31 mouse cellular contexts compared by ENCODE assay signal in the genomic region with DNA sequence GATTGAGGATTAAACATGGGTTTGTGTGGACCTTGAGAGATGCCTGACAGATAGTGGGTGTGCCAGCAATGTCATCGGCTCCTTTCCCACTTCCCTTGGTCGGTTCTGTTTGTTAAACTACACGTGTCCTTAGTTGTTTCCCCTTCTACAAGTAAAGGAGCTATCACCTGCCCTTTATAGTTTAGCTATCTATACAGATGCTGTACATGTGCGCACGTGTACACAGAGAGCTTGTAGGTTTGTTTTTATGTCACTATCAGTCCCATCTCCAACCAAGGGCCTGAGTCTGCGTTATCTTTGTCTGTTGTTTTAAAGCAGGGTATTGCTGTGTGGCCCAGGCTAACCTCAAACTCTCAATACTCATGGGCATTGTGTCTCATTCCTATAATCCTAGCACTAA. TPM values are rescaled to one million over a fixed set of nuclear protein-coding genes. Genes with fewer than 3 reads are reported as not detected.
"Had no signal": no experiment of that assay in that cellular context is flagged by ENCODE, and none has a peak within 500 bp of the region (broad histone marks: within the 10 kb centered on the region; RNA-seq: fewer than 3 reads in every experiment).

No protein-coding gene starts in this region.

- ATAC-seq: lung, postnatal 0 days; midbrain, embryonic 13.5 days; midbrain, embryonic 15.5 days; midbrain, embryonic 16.5 days had no signal

- H3K36me3 ChIP-seq: limb, embryonic 10.5 days; limb, embryonic 12.5 days; limb, embryonic 13.5 days; liver, embryonic 13.5 days; liver, embryonic 15.5 days; lung, embryonic 15.5 days; midbrain, embryonic 12.5 days; midbrain, embryonic 15.5 days; neural tube, embryonic 12.5 days had no signal

- H3K9ac ChIP-seq: limb, embryonic 12.5 days; limb, embryonic 13.5 days; limb, embryonic 15.5 days; liver, embryonic 14.5 days; liver, embryonic 15.5 days; liver, postnatal 0 days; lung, embryonic 14.5 days; lung, embryonic 15.5 days; midbrain, embryonic 12.5 days; midbrain, embryonic 13.5 days; midbrain, embryonic 15.5 days; neural tube, embryonic 12.5 days had no signal

- H3K4me3 ChIP-seq: left cerebral cortex, adult 2 months; limb, embryonic 10.5 days; limb, embryonic 12.5 days; limb, embryonic 13.5 days; limb, embryonic 15.5 days; liver, embryonic 13.5 days; liver, embryonic 15.5 days; lung, embryonic 15.5 days; midbrain, embryonic 12.5 days; midbrain, embryonic 13.5 days; midbrain, embryonic 15.5 days; myocyte; neural tube, embryonic 12.5 days had no signal

- DNase-seq: left cerebral cortex, postnatal 4 days; liver, embryonic 13.5 days; lung, adult 18-20 months; lung, adult 2 months; lung, postnatal 10 days; lung, postnatal 36 days had no signal

- H3K4me2 ChIP-seq: limb, embryonic 12.5 days; limb, embryonic 13.5 days; limb, embryonic 15.5 days; liver, embryonic 11.5 days; liver, embryonic 13.5 days; liver, embryonic 15.5 days; lung, embryonic 14.5 days; lung, embryonic 15.5 days; midbrain, embryonic 12.5 days; midbrain, embryonic 13.5 days; midbrain, embryonic 15.5 days; neural tube, embryonic 12.5 days had no signal

- H3K9me3 ChIP-seq: limb, embryonic 10.5 days; limb, embryonic 12.5 days; limb, embryonic 15.5 days; liver, embryonic 13.5 days; liver, embryonic 15.5 days; lung, embryonic 15.5 days; megakaryocyte, embryonic 14.5 days; midbrain, embryonic 12.5 days; midbrain, embryonic 13.5 days; midbrain, embryonic 15.5 days; neural tube, embryonic 12.5 days had no signal

- H3K27ac ChIP-seq: left cerebral cortex, adult 2 months; limb, embryonic 10.5 days; limb, embryonic 12.5 days; limb, embryonic 13.5 days; limb, embryonic 15.5 days; liver, embryonic 13.5 days; liver, embryonic 14.5 days; liver, embryonic 15.5 days; lung, embryonic 15.5 days; macrophage; midbrain, embryonic 12.5 days; midbrain, embryonic 13.5 days; midbrain, embryonic 15.5 days; neural tube, embryonic 12.5 days had no signal

RNA-seq across cellular contexts. Expression of gene Myh7b, which starts 13.0 kb away (rescaled TPM):
- total RNA-seq: liver, adult 2 months; megakaryocyte progenitor cell, adult 5-6 weeks; megakaryocyte, adult 5-6 weeks; megakaryocyte-erythroid progenitor cell, adult 5-6 weeks; monocyte, adult 5-6 weeks had no signal
- polyA plus RNA-seq: liver, adult 2 months; macrophage had no signal
